Mouse (Mus musculus) adipocyte (in vitro differentiated cells): ENCODE measurements around the gene Trabd2b.
A peak's percentile ranks its signal among the peaks of the same experiment; 100 is the strongest.

ENCODE experiments used
- DNase-seq: peaks from one replicate; pipeline ENCODE4 v3.0.0-alpha.2; 2016; ENCODE audit warnings: low spot score

Trabd2b gene

GRCm38 (mm10) chr4:114601201-114602009 is 194.9 kb downstream of the Trabd2b start:
- DNase-seq: no peak

GRCm38 (mm10) chr4:114605670-114606069 is 199.1 kb downstream of the Trabd2b start:
- DNase-seq: no peak

GRCm38 (mm10) chr4:114607873-114608272 is 201.3 kb downstream of the Trabd2b start:
- no peak for DNase-seq

- no peak for DNase-seq
Observed at GRCm38 (mm10) chr4:114609297-114609696, 202.8 kb downstream of the Trabd2b start.

GRCm38 (mm10) chr4:114611166-114611929 is 204.8 kb downstream of the Trabd2b start:
- peak; percentile 72 for DNase-seq

- no peak for DNase-seq
Observed at GRCm38 (mm10) chr4:114612032-114612431, 205.5 kb downstream of the Trabd2b start.

GRCm38 (mm10) chr4:114612827-114613226 is 206.3 kb downstream of the Trabd2b start:
- DNase-seq: peak; percentile 61

- DNase-seq: peak; percentile 90
Observed at GRCm38 (mm10) chr4:114614086-114614485, 207.6 kb downstream of the Trabd2b start.

- no peak for DNase-seq
Observed at GRCm38 (mm10) chr4:114615765-114616164, 209.2 kb downstream of the Trabd2b start.

- DNase-seq: no peak
Observed at GRCm38 (mm10) chr4:114622929-114623328, 216.4 kb downstream of the Trabd2b start.

- no peak for DNase-seq
Observed at GRCm38 (mm10) chr4:114624114-114624910, 217.8 kb downstream of the Trabd2b start.

- no peak for DNase-seq
Observed at GRCm38 (mm10) chr4:114625357-114625756, 218.8 kb downstream of the Trabd2b start.

- DNase-seq: peak; percentile 37
Observed at GRCm38 (mm10) chr4:114625920-114626319, 219.4 kb downstream of the Trabd2b start.

GRCm38 (mm10) chr4:114627674-114628293 is 221.3 kb downstream of the Trabd2b start:
- peak; percentile 24 for DNase-seq

GRCm38 (mm10) chr4:114635889-114636288 is 229.4 kb downstream of the Trabd2b start:
- peak; percentile 90 for DNase-seq

GRCm38 (mm10) chr4:114636324-114636723 is 229.8 kb downstream of the Trabd2b start:
- no peak for DNase-seq

- DNase-seq: peak; percentile 70
Observed at GRCm38 (mm10) chr4:114637120-114637519, 230.6 kb downstream of the Trabd2b start.

GRCm38 (mm10) chr4:114642469-114642868 is 235.9 kb downstream of the Trabd2b start:
- no peak for DNase-seq

GRCm38 (mm10) chr4:114643679-114644208 is 237.2 kb downstream of the Trabd2b start:
- DNase-seq: no peak

- DNase-seq: no peak
Observed at GRCm38 (mm10) chr4:114645341-114645740, 238.8 kb downstream of the Trabd2b start.
